Mouse (Mus musculus): ENCODE data around the gene Qk.
A peak's percentile ranks its signal among the peaks of the same experiment; 100 is the strongest.

The Qk gene

DNA sequence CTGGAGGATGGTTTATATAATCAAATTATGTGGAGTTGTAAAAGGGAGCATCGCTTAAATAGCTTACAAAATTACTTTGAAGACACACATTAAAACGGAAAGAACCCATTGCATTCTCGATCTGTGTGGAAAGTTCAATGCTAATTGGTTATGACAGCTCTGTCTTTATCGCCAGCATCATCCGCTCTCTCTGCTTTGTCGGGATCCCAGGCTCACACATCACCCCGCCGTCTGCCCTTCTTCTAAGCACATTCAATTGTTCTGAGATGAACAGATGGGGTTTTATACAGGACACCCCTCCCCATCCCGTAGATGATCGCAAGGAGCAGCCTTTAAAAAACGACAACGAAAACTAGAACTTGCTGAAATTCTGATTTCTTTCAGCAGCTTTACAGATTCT, 37.7 kb upstream of the Qk start:
- TF ChIP-seq POU5F1 (IDR thresholded peaks at IDR 0.05; ENCODE audit: borderline replicate concordance, low read length) (no peak), CTCF (conservative IDR thresholded peaks at IDR 0.05; ENCODE audit: low read length) (no peak), NANOG (IDR thresholded peaks at IDR 0.05; ENCODE audit: borderline replicate concordance, low read length) (no peak)
- Histone ChIP-seq H3K4me3 (replicated peaks; ENCODE audit: low read length) (peak overlapping the region; percentile 48; the same call in 1 of the 2 replicates), H3K36me3 (ENCODE audit: insufficient read depth, low read length) (no peaks in the 10 kb centered on the region), H3K9me3 (ENCODE audit: low read length) (no peaks in the 10 kb centered on the region), H3K27me3 (ENCODE audit: insufficient read depth, low read length) (no peaks in the 10 kb centered on the region), H3K4me1 (replicated peaks; ENCODE audit: low read depth, low read length) (peaks cover 84% of the 10 kb centered on the region)

DNA sequence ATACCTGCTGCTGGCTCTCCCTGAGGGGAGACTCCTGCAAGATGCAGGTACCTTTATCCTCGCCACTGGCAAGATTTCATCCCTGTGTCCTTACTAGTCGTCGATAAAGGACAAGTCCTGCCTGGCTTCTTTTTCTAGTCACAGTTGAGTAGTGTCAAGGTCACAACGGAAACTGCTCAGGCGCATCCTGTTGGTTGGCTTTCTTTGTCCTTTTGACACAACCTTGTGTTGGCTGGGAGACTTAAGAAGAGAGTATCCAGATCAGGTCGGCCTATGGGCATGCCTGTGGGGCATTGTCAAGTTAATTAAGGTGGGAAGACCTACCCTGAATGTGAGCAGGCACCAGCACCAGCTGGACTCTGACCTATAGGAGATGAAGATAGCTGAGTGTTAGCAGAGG, 36.6 kb upstream of the Qk start:
- Histone ChIP-seq H3K9me3 (ENCODE audit: low read length) (no peaks in the 10 kb centered on the region), H3K36me3 (ENCODE audit: insufficient read depth, low read length) (no peaks in the 10 kb centered on the region), H3K4me3 (replicated peaks; ENCODE audit: low read length) (peak overlapping the region; percentile 48), H3K27me3 (ENCODE audit: insufficient read depth, low read length) (no peaks in the 10 kb centered on the region), H3K4me1 (replicated peaks; ENCODE audit: low read depth, low read length) (peaks cover 81% of the 10 kb centered on the region)
- TF ChIP-seq CTCF (conservative IDR thresholded peaks at IDR 0.05; ENCODE audit: low read length), result no peak
- no peak for TF ChIP-seq POU5F1 (IDR thresholded peaks at IDR 0.05; ENCODE audit: borderline replicate concordance, low read length)
- TF ChIP-seq NANOG (IDR thresholded peaks at IDR 0.05; ENCODE audit: borderline replicate concordance, low read length), result no peak

DNA sequence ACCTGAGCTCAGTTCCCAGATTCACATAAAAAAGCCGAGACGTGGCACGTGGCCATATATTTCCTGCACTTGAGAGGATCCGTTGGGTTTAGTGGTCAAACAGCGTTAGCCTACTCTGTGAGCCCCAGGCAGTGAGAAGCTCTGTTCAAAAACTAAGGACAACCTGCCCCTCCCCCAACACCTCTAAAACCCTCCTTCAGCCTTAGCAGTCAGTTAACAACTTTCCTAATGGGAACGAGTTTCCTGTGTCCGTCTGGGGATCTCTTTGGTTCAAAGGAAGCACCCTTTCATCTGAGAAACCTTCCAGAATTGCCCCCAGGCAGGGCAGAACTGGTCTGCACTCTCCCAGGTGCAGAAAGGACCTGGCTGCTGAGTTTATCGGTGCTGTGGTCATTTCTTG, 36.1 kb upstream of the Qk start:
- Histone ChIP-seq H3K27me3 (ENCODE audit: insufficient read depth, low read length) (no peaks in the 10 kb centered on the region), H3K4me1 (replicated peaks; ENCODE audit: low read depth, low read length) (peaks cover 77% of the 10 kb centered on the region), H3K4me3 (replicated peaks; ENCODE audit: low read length) (peak overlapping the region; percentile 48), H3K9me3 (ENCODE audit: low read length) (no peaks in the 10 kb centered on the region), H3K36me3 (ENCODE audit: insufficient read depth, low read length) (no peaks in the 10 kb centered on the region)
- no peak for TF ChIP-seq NANOG (IDR thresholded peaks at IDR 0.05; ENCODE audit: borderline replicate concordance, low read length)
- TF ChIP-seq POU5F1 (IDR thresholded peaks at IDR 0.05; ENCODE audit: borderline replicate concordance, low read length), result no peak
- TF ChIP-seq CTCF (conservative IDR thresholded peaks at IDR 0.05; ENCODE audit: low read length), result no peak

DNA sequence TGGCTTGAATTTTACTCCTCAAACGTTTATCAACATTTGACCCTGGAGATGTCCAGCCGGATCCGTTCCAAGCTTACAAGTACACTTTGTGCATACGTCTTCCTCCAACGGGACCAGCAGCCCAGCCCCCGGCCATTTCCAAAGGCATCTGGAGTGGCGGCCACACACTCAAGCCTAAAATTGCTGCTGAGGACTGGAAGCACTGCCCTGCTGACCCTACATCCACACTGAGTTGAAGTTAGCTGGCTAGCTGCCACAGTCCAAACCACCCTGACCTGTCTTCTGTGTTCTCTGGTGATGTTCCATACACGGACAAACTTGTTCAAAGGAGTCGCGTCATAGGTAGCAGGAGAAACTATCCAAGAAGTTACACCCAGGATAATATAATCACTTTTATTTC, 18.6 kb upstream of the Qk start:
- H3K4me1 ChIP-seq (replicated peaks; ENCODE audit: low read depth, low read length), result peaks cover 70% of the 10 kb centered on the region
- no peaks in the 10 kb centered on the region for H3K36me3 ChIP-seq (ENCODE audit: insufficient read depth, low read length)
- no peaks in the 10 kb centered on the region for H3K9me3 ChIP-seq (ENCODE audit: low read length)
- TF ChIP-seq POU5F1 (IDR thresholded peaks at IDR 0.05; ENCODE audit: borderline replicate concordance, low read length) (no peak), CTCF (conservative IDR thresholded peaks at IDR 0.05; ENCODE audit: low read length) (no peak), NANOG (IDR thresholded peaks at IDR 0.05; ENCODE audit: borderline replicate concordance, low read length) (no peak)
- H3K4me3 ChIP-seq (replicated peaks; ENCODE audit: low read length), result no peak overlapping the region
- H3K27me3 ChIP-seq (ENCODE audit: insufficient read depth, low read length), result peaks cover 6% of the 10 kb centered on the region; the same call in 1 of the 2 replicates

DNA sequence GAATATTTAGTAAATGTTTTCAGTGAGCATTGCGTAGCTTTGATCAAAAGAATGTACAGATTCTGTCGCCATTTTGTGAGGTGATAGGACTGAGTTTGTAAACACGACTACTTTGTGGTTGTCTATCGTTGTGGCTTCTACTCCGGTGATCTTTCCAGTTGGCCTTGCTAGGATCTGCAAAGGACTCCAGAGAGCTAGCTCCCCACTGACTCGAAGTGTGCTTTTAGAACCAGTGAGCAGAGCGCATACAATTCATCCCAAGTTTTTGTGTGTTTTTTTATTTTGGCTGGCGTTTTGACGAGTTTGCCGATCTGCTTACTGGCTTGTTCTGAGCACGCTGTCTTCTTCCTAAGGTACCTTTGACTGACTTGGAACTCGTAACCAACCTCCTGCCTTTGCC, 16.9 kb upstream of the Qk start:
- peaks cover 67% of the 10 kb centered on the region for H3K4me1 ChIP-seq (replicated peaks; ENCODE audit: low read depth, low read length)
- H3K27me3 ChIP-seq (ENCODE audit: insufficient read depth, low read length), result peaks cover 7% of the 10 kb centered on the region; the same call in 1 of the 2 replicates
- H3K9me3 ChIP-seq (ENCODE audit: low read length), result no peaks in the 10 kb centered on the region
- H3K36me3 ChIP-seq (ENCODE audit: insufficient read depth, low read length), result no peaks in the 10 kb centered on the region
- peak overlapping the region; percentile 79; the same call in 1 of the 2 replicates for H3K4me3 ChIP-seq (replicated peaks; ENCODE audit: low read length)
- TF ChIP-seq CTCF (conservative IDR thresholded peaks at IDR 0.05; ENCODE audit: low read length) (no peak), NANOG (IDR thresholded peaks at IDR 0.05; ENCODE audit: borderline replicate concordance, low read length) (no peak), POU5F1 (IDR thresholded peaks at IDR 0.05; ENCODE audit: borderline replicate concordance, low read length) (no peak)

DNA sequence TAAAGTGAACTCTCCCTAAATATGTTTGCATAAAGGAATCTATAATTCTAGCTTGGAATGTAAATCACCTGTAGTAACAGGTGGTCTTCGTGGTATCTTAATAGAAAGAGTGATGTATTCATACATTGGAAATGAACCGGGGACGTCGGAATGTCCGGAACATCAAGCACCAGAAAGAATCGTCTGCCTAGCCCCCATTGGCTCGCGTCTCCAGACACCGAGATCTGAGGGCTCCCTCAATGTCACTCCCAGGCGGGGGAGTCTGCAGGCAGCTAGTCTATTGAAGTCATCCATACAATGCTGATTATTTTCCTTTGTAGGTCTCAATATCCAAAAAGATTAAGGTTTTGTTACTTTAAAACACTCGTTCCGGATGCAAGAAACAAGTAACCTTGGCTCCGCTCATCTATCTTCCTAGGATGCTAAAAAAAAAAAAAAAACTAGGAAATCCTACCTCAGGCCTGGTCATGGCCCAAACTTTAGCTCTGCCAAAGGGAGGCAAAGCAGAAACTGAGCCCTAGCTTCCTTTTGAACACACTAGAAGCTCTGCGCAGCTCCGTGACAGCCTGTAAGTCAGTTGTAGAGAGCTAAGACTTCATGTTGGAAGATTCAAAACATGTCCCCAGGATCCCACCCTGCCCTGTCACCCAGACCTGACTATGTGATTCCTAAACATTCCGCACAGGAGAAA, 16.3 kb upstream of the Qk start:
- Histone ChIP-seq H3K36me3 (ENCODE audit: insufficient read depth, low read length) (no peaks in the 10 kb centered on the region), H3K27me3 (ENCODE audit: insufficient read depth, low read length) (peaks cover 7% of the 10 kb centered on the region; the same call in 1 of the 2 replicates), H3K4me1 (replicated peaks; ENCODE audit: low read depth, low read length) (peaks cover 63% of the 10 kb centered on the region), H3K4me3 (replicated peaks; ENCODE audit: low read length) (peak overlapping the region; percentile 79), H3K9me3 (ENCODE audit: low read length) (no peaks in the 10 kb centered on the region)
- TF ChIP-seq NANOG (IDR thresholded peaks at IDR 0.05; ENCODE audit: borderline replicate concordance, low read length) (no peak), POU5F1 (IDR thresholded peaks at IDR 0.05; ENCODE audit: borderline replicate concordance, low read length) (no peak), CTCF (conservative IDR thresholded peaks at IDR 0.05; ENCODE audit: low read length) (no peak)

DNA sequence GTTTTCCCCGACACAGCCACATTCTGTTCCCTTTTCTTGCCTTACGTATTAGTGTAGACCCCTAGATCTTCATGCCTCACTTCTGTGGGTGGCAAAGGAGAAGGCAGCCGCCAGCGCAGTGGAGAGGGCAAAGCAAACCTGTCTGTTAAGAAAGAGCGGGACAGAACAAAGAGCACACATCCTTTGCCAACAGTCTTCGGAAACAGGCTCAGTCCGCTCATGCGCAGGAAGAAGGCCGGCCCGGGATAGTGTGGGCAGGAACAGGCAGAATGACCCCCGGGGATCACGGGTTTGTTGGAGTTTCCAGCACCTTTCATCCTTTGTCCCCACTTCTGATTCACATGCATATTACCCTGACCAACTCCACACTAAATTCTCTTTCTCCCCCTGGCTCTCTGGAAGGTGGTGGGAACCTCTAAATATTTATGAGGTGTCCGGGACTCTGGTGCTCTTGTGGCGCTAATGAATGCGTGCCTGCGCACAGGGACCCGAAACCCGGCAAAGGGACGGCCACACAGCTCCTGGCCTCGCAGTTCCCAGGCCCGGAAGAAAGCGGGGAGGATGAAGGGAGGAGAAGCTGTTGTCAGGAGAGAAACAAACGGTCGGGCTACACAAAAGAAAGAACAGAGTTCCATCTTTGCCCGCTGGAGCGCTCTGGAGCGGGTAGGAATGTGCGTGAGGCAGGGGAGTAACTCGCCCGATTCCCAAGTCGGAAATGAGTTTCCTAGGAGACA, 15.5 kb upstream of the Qk start:
- no peaks in the 10 kb centered on the region for H3K9me3 ChIP-seq (ENCODE audit: low read length)
- TF ChIP-seq POU5F1 (IDR thresholded peaks at IDR 0.05; ENCODE audit: borderline replicate concordance, low read length) (peak; percentile 75), CTCF (conservative IDR thresholded peaks at IDR 0.05; ENCODE audit: low read length) (no peak), NANOG (IDR thresholded peaks at IDR 0.05; ENCODE audit: borderline replicate concordance, low read length) (no peak)

DNA sequence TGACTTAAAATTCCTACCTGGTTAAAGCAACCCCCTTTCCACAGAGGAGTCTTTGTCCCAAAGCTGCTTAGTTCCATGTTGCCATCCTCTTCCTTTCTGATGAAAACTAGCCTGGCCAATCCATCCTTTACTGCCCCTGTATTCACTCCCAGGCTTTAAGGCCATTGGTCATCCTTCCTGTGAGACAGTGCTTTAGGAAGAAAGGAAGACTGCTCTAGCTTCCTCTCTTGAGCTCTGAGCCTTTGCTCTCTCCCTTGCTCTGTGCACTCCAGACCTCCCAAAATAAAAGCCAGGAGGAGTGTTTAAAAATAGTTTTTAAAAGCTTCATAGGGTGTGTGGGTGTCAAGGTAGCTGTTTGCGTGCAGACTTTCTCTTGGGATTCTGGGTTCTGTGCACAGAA, 14.8 kb upstream of the Qk start:
- Histone ChIP-seq H3K4me1 (replicated peaks; ENCODE audit: low read depth, low read length) (peaks cover 67% of the 10 kb centered on the region), H3K9me3 (ENCODE audit: low read length) (no peaks in the 10 kb centered on the region), H3K36me3 (ENCODE audit: insufficient read depth, low read length) (no peaks in the 10 kb centered on the region), H3K27me3 (ENCODE audit: insufficient read depth, low read length) (peaks cover 7% of the 10 kb centered on the region; the same call in 1 of the 2 replicates), H3K4me3 (replicated peaks; ENCODE audit: low read length) (peak overlapping the region; percentile 79)
- TF ChIP-seq CTCF (conservative IDR thresholded peaks at IDR 0.05; ENCODE audit: low read length) (no peak), POU5F1 (IDR thresholded peaks at IDR 0.05; ENCODE audit: borderline replicate concordance, low read length) (no peak), NANOG (IDR thresholded peaks at IDR 0.05; ENCODE audit: borderline replicate concordance, low read length) (no peak)

More for the DNA sequence above, 15.5 kb upstream of the Qk start:
- Histone ChIP-seq H3K4me3 (replicated peaks; ENCODE audit: low read length) (peak overlapping the region; percentile 79), H3K4me1 (replicated peaks; ENCODE audit: low read depth, low read length) (peaks cover 67% of the 10 kb centered on the region), H3K36me3 (ENCODE audit: insufficient read depth, low read length) (no peaks in the 10 kb centered on the region), H3K27me3 (ENCODE audit: insufficient read depth, low read length) (peaks cover 7% of the 10 kb centered on the region; the same call in 1 of the 2 replicates)

Measured in E14TG2a.4 (cell line).